Mouse (Mus musculus) midbrain, embryonic 16.5 days (tissue): ENCODE measurements around the gene Gm49405. TPM values are rescaled to one million over a fixed set of nuclear protein-coding genes. Genes with fewer than 3 reads are reported as not detected.

ENCODE experiments used
- ATAC-seq: fragments of 200-750 bp; cut with Nextera tagmentation; 2 replicates; pipeline ENCODE4 v1.8.0; 2017; ENCODE audit warnings: moderate TSS enrichment
- H3K27ac ChIP-seq: fragments of 300-500 bp; sonication (generic); 2 replicates; pipeline ENCODE4 v1.5.1; 2014; ENCODE audit warnings: mild to moderate bottlenecking, low read length, mixed read lengths
- H3K27me3 ChIP-seq: fragments of 300-500 bp; sonication (generic); 2 replicates; pipeline ENCODE4 v1.6.1; 2014; ENCODE audit warnings: low read depth, low read length, mixed read lengths; ENCODE audit not compliant: control insufficient read depth, insufficient read depth
- H3K36me3 ChIP-seq: fragments of 300-500 bp; sonication (generic); 2 replicates; pipeline ENCODE4 v1.6.1; 2014; ENCODE audit warnings: mild to moderate bottlenecking, low read length, moderate library complexity, mixed read lengths; ENCODE audit not compliant: control insufficient read depth, insufficient read depth
- H3K4me1 ChIP-seq: fragments of 300-500 bp; sonication (generic); 2 replicates; pipeline ENCODE4 v1.6.1; 2014; ENCODE audit warnings: mild to moderate bottlenecking, low read length, mixed read lengths; ENCODE audit not compliant: control insufficient read depth, insufficient read depth
- H3K4me2 ChIP-seq: fragments of 300-500 bp; sonication (generic); 2 replicates; pipeline ENCODE4 v1.6.1; 2014; ENCODE audit warnings: mild to moderate bottlenecking, low read length, mixed read lengths
- H3K4me3 ChIP-seq: fragments of 300-500 bp; sonication (generic); 2 replicates; pipeline ENCODE4 v1.5.1; 2014; ENCODE audit warnings: low read depth, mild to moderate bottlenecking, low read length, moderate library complexity, mixed read lengths
- H3K9ac ChIP-seq: fragments of 300-500 bp; sonication (generic); 2 replicates; pipeline ENCODE4 v1.6.1; 2014; ENCODE audit warnings: low read depth, low read length, mixed read lengths
- H3K9me3 ChIP-seq: fragments of 300-500 bp; sonication (generic); replicated peaks from 2 replicates; pipeline ENCODE4 v1.6.1; 2014; ENCODE audit warnings: mild to moderate bottlenecking, low read length, mixed read lengths; ENCODE audit not compliant: control insufficient read depth, poor library complexity, severe bottlenecking
- WGBS: fragments of 180-500 bp; shearing (Covaris S2); extraction: QIAGEN DNeasy Blood & Tissue Kit; methylation state at CpG from one replicate; pipeline ENCODE4 v1.1.7; 2014; 5-methylcytosine and 5-hydroxymethylcytosine counted together
- polyA plus RNA-seq: library from polyadenylated mRNA; unstranded; fragments of >200 nt; fragmentation: Nextera tagmentation; extraction: Ambion mirVana; gene quantifications from 2 replicates; pipeline ENCODE4 v1.2.1, GENCODE M21; 2015

Gene Gm49405
- polyA plus RNA-seq, 1 experiment from 2014 or later: 6.4 TPM

DNA sequence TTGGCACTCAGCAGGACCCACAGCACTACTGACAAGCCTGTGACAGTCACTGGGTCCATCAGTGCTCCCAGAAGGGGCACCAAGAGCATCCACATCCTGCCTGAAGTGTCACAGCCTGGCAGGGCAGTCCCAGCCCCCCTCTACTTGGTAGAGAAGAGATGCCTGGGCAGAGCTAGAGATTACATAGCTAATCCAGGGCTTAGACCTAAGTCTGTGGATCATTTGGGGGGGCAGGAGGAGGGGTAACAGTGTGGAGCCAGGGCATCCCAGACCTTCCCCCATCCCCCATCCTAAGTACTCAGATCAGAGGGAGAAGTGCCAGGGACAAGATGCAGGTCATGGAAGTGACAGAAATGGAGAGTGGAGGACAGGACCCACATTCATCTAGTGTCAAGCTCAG is 14.4 kb downstream of the Gm49405 start:
- no peak overlapping the region for H3K4me2 ChIP-seq
- no peak overlapping the region for H3K4me3 ChIP-seq
- no peak overlapping the region for H3K27ac ChIP-seq
- H3K27me3 ChIP-seq: no peaks in the 10 kb centered on the region
- no peaks in the 10 kb centered on the region for H3K9me3 ChIP-seq
- H3K36me3 ChIP-seq: no peaks in the 10 kb centered on the region
- ATAC-seq: no peak
- H3K9ac ChIP-seq: peak overlapping the region; percentile 26; the same call in 1 of the 2 replicates
- H3K4me1 ChIP-seq: peaks cover 17% of the 10 kb centered on the region

DNA sequence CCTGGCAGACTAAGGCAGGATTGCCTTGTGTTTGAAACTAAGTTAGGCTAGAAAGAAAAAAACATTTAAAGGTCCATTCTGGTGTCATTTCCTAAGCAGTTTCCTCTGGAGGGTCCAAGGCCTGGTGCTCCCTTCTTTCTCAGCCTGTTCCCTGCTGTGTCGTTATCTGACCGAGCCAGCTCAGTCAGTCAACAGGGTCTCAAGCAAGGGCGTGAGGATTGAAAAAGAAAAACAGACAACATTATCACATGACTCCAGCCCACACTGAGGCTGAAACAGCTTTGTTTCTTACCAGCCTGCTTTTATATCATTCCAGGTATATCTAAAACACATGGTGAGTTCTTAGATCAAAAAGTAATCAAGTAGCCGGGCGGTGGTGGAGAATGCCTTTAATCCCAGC is 15.2 kb downstream of the Gm49405 start:
- H3K9me3 ChIP-seq: no peaks in the 10 kb centered on the region
- no peak overlapping the region for H3K27ac ChIP-seq
- no peak overlapping the region for H3K4me2 ChIP-seq
- H3K27me3 ChIP-seq: no peaks in the 10 kb centered on the region
- H3K9ac ChIP-seq: no peak overlapping the region
- H3K4me3 ChIP-seq: no peak overlapping the region
- WGBS: 56% methylated on average over 5 of the region's 5 CpGs
- no peaks in the 10 kb centered on the region for H3K36me3 ChIP-seq
- H3K4me1 ChIP-seq: peaks cover 15% of the 10 kb centered on the region
- ATAC-seq: no peak

DNA sequence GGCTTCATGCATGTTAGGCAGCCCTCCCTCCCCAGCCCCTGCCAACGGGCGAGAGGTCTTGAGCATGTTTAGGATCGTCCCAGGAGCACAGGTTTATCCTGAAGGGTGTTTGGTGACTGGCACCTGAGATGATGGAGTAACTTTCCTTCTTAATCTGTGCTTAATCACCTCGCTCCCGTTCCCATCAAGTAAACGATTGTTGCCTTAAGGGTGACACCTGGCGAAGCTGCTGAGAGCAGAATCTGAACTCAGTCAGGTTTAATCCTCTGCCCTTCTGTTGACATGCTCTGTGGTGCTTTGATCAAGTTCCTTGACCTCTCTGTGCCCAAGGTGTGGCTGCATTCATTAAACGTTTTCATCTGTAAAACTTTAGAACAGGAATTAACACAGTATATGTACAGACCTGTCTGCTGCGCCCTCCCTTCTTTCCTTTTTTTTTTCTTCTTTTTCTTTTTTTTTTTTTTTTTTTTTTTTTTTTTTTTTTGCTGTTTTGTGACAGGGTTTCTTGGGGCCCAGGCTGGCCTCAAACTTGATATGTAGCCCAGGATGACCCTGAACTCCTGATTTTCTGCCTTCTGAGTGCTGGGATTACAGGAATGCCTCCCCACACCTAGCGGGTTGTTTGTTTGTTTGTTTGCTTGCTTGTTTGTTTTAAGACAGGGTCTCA is 17.6 kb downstream of the Gm49405 start:
- H3K27me3 ChIP-seq: no peaks in the 10 kb centered on the region
- ATAC-seq: no peak
- WGBS: 67% methylated on average over 10 of the region's 10 CpGs
- H3K4me2 ChIP-seq: no peak overlapping the region
- no peak overlapping the region for H3K27ac ChIP-seq
- H3K9ac ChIP-seq: no peak overlapping the region
- H3K9me3 ChIP-seq: no peaks in the 10 kb centered on the region
- peaks cover 2% of the 10 kb centered on the region for H3K4me1 ChIP-seq
- H3K4me3 ChIP-seq: no peak overlapping the region
- H3K36me3 ChIP-seq: no peaks in the 10 kb centered on the region

DNA sequence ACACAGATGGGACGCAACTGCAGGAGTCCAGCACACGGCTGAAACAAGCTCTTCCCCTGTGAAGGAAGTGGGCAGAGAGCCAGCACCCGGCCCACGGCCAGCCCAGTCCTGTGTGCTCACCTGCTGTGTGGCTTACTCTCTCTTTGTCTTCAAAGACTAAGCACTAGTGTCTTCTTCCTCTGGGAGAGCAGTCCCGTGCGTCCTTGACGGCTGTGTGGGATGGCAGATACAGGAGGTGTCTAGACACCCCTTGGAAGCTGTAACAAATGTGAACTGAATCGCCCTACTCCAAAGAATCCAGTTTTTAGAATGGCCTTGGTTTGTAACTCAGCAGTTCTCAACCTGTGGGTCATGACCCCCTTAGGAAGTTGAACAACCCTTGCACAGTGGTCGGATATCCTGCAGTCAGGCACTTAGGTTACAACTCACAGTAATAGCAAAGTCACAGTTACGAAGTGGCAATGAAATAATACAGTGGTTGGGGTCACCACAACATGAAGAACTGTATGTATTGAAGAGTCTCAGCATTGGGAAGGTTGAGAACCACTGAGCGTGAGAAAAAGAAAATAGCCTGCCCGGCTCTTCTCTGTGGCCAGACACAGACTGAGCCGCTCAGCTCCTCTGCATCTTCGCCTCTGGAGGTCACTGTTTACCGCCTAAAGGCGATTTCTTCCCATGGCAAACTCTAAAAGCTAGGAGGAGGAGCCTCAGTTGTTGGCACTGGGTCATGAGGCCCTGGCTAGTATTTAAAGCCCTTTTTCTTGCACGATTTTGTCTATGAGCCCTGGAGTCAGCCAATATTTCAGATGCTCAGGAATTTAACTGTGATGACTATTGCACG is 18.5 kb downstream of the Gm49405 start:
- H3K4me3 ChIP-seq: no peak overlapping the region
- no peak overlapping the region for H3K9ac ChIP-seq
- H3K4me2 ChIP-seq: no peak overlapping the region
- no peak overlapping the region for H3K27ac ChIP-seq
- WGBS: 27% methylated on average over 18 of the region's 18 CpGs
- peak; percentile 80 for ATAC-seq
- H3K36me3 ChIP-seq: no peaks in the 10 kb centered on the region
- no peaks in the 10 kb centered on the region for H3K27me3 ChIP-seq
- no peaks in the 10 kb centered on the region for H3K9me3 ChIP-seq
- H3K4me1 ChIP-seq: no peaks in the 10 kb centered on the region

DNA sequence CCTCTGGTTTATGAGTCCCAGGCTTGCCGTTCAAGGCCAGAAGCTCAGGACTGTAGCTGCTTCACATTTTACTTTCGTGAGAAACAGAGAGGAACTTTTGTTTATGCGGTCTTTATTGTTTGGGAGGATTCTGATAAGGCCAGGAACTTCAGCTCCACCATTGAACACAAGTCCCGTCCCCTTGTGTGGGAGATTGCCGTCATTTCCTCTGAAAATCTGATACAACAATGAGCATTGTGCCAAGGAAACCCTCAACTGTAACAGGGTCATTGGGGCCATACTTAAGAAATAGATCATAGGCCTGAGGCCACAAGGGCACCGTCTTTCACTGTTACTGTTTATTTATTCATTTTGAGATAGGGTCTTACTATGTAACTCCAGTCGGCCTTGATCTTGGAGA is 22.8 kb downstream of the Gm49405 start:
- no peak for ATAC-seq
- H3K4me1 ChIP-seq: no peaks in the 10 kb centered on the region
- H3K27me3 ChIP-seq: no peaks in the 10 kb centered on the region
- H3K9ac ChIP-seq: no peak overlapping the region
- no peak overlapping the region for H3K4me3 ChIP-seq
- no peak overlapping the region for H3K27ac ChIP-seq
- no peak overlapping the region for H3K4me2 ChIP-seq
- H3K9me3 ChIP-seq: no peaks in the 10 kb centered on the region
- 87% methylated on average over 7 of the region's 7 CpGs for WGBS
- H3K36me3 ChIP-seq: no peaks in the 10 kb centered on the region

DNA sequence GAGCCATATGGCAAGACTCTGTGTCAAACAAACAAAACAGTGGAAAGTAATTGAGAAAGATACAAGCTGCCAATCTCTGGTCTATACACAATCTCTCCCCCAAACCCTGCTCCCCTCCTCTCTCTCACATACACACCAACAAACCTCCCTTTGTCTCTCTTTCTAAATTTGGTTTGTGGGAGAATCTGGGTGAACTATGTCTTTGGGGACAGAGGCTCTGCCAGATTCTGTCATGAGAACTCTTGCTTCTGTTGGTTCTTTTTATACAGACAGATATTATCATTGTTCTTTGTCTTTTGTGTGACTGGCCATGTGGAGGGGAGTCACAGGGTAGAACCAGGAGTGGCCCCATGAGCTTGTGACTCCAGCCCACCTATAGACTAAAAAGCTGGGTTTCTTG is 27.1 kb downstream of the Gm49405 start:
- Histone ChIP-seq H3K9ac (no peak overlapping the region), H3K9me3 (no peaks in the 10 kb centered on the region), H3K36me3 (no peaks in the 10 kb centered on the region), H3K27ac (no peak overlapping the region), H3K27me3 (no peaks in the 10 kb centered on the region), H3K4me2 (no peak overlapping the region), H3K4me1 (no peaks in the 10 kb centered on the region), H3K4me3 (no peak overlapping the region)
- no peak for ATAC-seq

DNA sequence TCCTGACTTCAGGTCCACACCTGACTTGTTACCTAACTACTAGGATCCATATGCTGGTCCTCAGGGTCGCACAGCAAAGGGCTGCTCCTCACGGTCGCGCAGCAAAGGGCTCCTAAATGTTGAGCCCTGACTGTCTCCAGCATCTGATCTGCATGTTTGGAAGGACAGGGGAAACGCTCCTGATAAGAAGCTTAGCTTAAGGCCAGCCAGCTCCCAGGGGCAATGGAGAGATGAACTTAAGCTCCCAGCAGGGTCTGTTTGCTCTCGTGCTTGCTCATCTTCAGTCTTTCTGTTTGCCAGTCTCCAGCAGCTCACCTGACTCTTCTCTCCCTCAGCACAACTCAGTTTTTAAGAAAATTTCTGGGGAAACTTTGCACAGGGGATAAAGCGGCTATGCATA is 32.2 kb downstream of the Gm49405 start:
- peaks cover 7% of the 10 kb centered on the region; the same call in 1 of the 2 replicates for H3K4me1 ChIP-seq
- H3K4me2 ChIP-seq: no peak overlapping the region
- no peaks in the 10 kb centered on the region for H3K9me3 ChIP-seq
- 52% methylated on average over 7 of the region's 7 CpGs for WGBS
- ATAC-seq: no peak
- H3K4me3 ChIP-seq: no peak overlapping the region
- no peak overlapping the region for H3K27ac ChIP-seq
- no peaks in the 10 kb centered on the region for H3K27me3 ChIP-seq
- no peaks in the 10 kb centered on the region for H3K36me3 ChIP-seq
- no peak overlapping the region for H3K9ac ChIP-seq

DNA sequence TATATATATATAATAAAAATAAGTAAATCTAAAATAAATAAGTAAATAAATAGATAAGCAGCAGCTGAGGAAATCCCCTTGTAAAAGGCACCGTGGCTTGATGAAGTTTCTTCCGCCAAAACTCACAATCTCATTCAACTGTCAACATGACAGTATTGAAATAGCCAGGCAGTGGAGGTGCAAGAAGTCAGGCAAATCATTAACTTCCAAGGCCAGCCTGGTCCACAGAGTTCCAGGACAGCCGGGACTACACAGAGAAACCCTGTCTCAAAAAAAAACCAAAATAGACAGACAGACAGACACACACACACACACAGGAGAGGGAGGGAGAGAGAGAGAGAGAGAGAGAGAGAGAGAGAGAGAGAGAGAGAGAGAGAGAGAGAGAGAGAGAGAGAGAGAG is 32.9 kb downstream of the Gm49405 start:
- Histone ChIP-seq H3K9me3 (no peaks in the 10 kb centered on the region), H3K27ac (no peak overlapping the region), H3K9ac (no peak overlapping the region), H3K36me3 (no peaks in the 10 kb centered on the region), H3K4me2 (no peak overlapping the region), H3K4me1 (peaks cover 11% of the 10 kb centered on the region), H3K4me3 (no peak overlapping the region), H3K27me3 (no peaks in the 10 kb centered on the region)
- no peak for ATAC-seq
- WGBS: 89% methylated on average over 3 of the region's 3 CpGs

DNA sequence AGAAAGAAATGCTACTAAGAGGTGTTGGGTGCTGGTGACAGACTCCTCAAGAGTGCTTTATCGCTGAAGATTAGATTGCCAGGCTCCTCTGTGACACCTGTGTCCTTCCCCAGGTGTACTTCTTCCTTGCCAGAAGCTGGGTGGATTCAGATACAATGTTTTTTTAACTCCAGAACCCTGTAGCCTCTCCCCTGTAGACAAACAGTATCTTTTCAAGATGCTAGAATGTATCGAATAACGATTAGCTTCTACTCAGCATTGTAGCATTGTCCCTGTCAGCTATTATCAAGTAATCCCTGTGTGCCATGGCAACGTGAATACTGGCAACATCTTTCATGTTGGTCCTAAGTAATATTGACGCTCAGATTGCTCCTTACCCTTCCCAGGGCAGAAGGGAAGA is 33.3 kb downstream of the Gm49405 start:
- no peak overlapping the region for H3K4me3 ChIP-seq
- 47% methylated on average over 5 of the region's 5 CpGs for WGBS
- peaks cover 14% of the 10 kb centered on the region for H3K4me1 ChIP-seq
- H3K4me2 ChIP-seq: no peak overlapping the region
- H3K27ac ChIP-seq: no peak overlapping the region
- H3K9me3 ChIP-seq: no peaks in the 10 kb centered on the region
- no peaks in the 10 kb centered on the region for H3K27me3 ChIP-seq
- ATAC-seq: no peak
- no peak overlapping the region for H3K9ac ChIP-seq
- H3K36me3 ChIP-seq: no peaks in the 10 kb centered on the region
